Mouse (Mus musculus) kidney, embryonic 14.5 days (tissue): Measurements from ENCODE around the gene Dirc2. TPM values are rescaled to one million over a fixed set of nuclear protein-coding genes. Genes with fewer than 3 reads are reported as not detected.

Source experiments
- ATAC-seq: fragments of 200-750 bp; cut with Nextera tagmentation; 2 replicates; pipeline ENCODE4 v1.8.0; 2017; ENCODE audit warnings: moderate number of reproducible peaks, mild to moderate bottlenecking, moderate TSS enrichment, moderate library complexity; ENCODE audit not compliant: low FRiP score, low TSS enrichment
- H3K27ac ChIP-seq: fragments of 300-500 bp; sonication (generic); 2 replicates; pipeline ENCODE4 v1.5.1; 2014; ENCODE audit warnings: low read depth, mild to moderate bottlenecking, low read length, moderate library complexity, mixed read lengths
- H3K27me3 ChIP-seq: fragments of 300-500 bp; sonication (generic); 2 replicates; pipeline ENCODE4 v1.6.1; 2014; ENCODE audit warnings: mild to moderate bottlenecking, low read length; ENCODE audit not compliant: control insufficient read depth, insufficient read depth
- H3K36me3 ChIP-seq: fragments of 300-500 bp; sonication (generic); 2 replicates; pipeline ENCODE4 v1.6.1; 2014; ENCODE audit warnings: low read length, mixed read lengths; ENCODE audit not compliant: control insufficient read depth, insufficient read depth
- H3K4me1 ChIP-seq: fragments of 300-500 bp; sonication (generic); 2 replicates; pipeline ENCODE4 v1.6.1; 2014; ENCODE audit warnings: low read length, mixed read lengths; ENCODE audit not compliant: control insufficient read depth, insufficient read depth
- H3K4me2 ChIP-seq: fragments of 300-500 bp; sonication (generic); replicated peaks from 2 replicates; pipeline ENCODE4 v1.6.1; 2014; ENCODE audit warnings: low read depth, mild to moderate bottlenecking, low read length
- H3K4me3 ChIP-seq: fragments of 300-500 bp; sonication (generic); 2 replicates; pipeline ENCODE4 v1.5.1; 2014; ENCODE audit warnings: mild to moderate bottlenecking, low read length
- H3K9ac ChIP-seq: fragments of 300-500 bp; sonication (generic); 2 replicates; pipeline ENCODE4 v1.6.1; 2014; ENCODE audit warnings: low read depth, mild to moderate bottlenecking, low read length, moderate library complexity
- H3K9me3 ChIP-seq: fragments of 300-500 bp; sonication (generic); 2 replicates; pipeline ENCODE4 v1.6.1; 2016; ENCODE audit warnings: low read length; ENCODE audit not compliant: control insufficient read depth
- WGBS: fragments of 180-500 bp; shearing (Covaris S2); extraction: QIAGEN DNeasy Blood & Tissue Kit; methylation state at CpG from one replicate; pipeline ENCODE4 v1.1.7; 2014; 5-methylcytosine and 5-hydroxymethylcytosine counted together
- polyA plus RNA-seq: library from polyadenylated mRNA; unstranded; fragments of >200 nt; fragmentation: Nextera tagmentation; extraction: Ambion mirVana; gene quantifications from 2 replicates; pipeline ENCODE4 v1.2.1, GENCODE M21; 2014

The Dirc2 gene
- polyA plus RNA-seq, 1 experiment from 2014 or later = 17.9 TPM

DNA sequence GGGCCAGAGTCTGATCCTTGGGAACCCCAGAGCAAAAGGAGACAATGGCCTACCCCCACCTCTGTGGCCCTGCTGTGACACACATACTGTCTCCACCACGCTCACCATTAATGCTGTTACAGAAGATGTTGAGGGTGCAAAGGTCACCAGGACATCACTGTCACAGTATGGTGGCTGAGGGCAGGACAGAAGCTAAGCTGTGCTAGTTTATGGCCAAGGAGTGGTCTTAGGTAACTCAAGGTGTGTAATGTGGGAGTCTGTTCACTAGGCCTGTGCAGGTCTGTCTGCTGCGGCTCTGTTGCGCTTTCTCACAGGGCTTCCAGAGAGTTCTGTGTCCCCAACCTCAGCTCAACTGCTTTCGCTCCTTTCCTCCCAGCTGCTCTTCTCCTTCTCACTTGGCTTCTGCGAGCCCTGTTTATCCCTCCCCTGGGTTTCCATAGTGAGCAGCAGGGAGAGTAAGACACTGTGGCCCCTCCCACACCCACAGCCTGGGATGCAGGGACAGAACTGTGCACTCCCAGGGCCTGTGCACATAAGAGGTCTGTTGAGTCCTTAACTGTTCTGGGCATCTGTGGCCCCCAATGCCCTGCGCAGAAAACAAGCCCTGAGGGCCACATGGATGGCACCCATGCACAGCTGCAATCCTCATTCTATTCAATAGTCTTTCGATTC, 30.9 kb downstream of the Dirc2 start:
- Histone ChIP-seq H3K4me2 (no peak overlapping the region), H3K27ac (no peak overlapping the region), H3K36me3 (no peaks in the 10 kb centered on the region), H3K4me1 (no peaks in the 10 kb centered on the region), H3K4me3 (no peak overlapping the region), H3K9me3 (no peaks in the 10 kb centered on the region), H3K9ac (no peak overlapping the region), H3K27me3 (no peaks in the 10 kb centered on the region)
- 71% methylated on average over 7 of the region's 7 CpGs for WGBS
- no peak for ATAC-seq

DNA sequence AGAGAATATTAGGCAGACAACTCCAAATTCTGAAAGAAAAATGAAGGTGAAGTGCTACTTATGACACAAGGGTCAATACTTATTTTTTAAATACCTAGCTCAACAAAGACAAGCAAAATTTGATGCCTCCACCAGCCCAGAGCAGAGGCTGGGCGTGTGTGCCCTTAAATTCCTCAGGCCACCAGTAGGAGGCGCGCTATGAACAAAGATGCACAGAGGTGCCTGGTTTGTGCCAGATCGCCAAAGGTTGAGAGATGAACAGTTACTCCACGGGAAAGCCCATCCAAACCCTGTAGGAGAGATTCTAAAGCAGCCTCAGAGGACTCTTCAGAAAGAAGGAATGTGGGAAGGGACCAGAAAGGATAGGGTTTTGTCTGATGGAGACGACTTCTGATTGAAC, 35.1 kb downstream of the Dirc2 start:
- Histone ChIP-seq H3K4me1 (no peaks in the 10 kb centered on the region), H3K4me3 (no peak overlapping the region), H3K9ac (no peak overlapping the region), H3K27ac (no peak overlapping the region), H3K9me3 (no peaks in the 10 kb centered on the region), H3K4me2 (no peak overlapping the region), H3K36me3 (no peaks in the 10 kb centered on the region), H3K27me3 (no peaks in the 10 kb centered on the region)
- WGBS = 24% methylated on average over 6 of the region's 6 CpGs
- ATAC-seq = no peak

DNA sequence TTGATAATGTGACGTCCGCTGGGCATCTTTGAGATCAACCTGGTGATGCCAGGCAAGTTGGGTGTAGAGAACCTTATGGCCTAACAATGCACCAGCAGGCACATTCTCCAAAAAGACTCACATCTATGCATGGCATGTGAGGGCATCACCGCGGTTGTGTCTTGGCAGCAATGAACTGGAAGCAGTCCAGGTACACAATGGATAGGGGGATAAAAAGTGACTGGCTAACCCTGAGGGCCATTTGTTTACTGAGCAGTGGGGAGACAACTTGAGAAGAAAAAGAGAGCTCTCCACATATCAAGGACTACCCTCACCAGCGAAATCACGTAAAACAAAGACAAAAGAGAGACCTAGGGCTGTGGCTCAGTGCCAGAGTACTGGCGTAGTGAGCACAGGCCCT, 37.1 kb downstream of the Dirc2 start:
- Histone ChIP-seq H3K9me3 (no peaks in the 10 kb centered on the region), H3K9ac (no peak overlapping the region), H3K27me3 (no peaks in the 10 kb centered on the region), H3K4me3 (no peak overlapping the region), H3K27ac (no peak overlapping the region), H3K4me1 (no peaks in the 10 kb centered on the region), H3K4me2 (no peak overlapping the region), H3K36me3 (no peaks in the 10 kb centered on the region)
- ATAC-seq = no peak
- WGBS = 90% methylated on average over 7 of the region's 7 CpGs

DNA sequence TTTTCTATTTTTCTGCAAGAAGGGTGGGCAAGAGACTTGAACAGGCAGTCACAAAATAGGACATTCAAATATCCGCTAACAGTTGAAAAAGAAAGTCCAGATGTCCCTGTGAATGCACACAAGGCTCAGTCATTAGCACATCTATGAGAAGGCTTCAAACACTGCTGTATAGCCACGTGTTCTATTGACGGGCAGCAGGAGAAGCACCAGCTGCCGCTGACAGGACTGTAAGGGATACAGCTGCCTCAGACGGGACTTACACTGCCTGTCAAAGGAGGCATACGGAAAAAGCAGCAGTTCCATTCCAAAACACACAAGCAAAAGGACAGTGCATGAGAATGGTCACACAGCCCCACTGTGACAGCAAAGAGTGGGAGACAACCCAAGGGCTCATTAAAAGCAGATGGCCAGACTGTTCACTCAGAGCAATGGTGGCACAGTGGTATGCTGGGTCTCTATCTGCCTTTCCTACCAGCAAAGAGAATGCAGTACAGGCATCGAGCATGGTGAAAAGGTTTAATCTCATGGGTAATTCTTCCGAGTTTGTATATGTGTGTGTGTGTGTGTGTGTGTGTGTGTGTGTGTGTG, 39.9 kb downstream of the Dirc2 start:
- 42% methylated on average over 8 of the region's 8 CpGs for WGBS
- no peaks in the 10 kb centered on the region for H3K27me3 ChIP-seq
- H3K27ac ChIP-seq = no peak overlapping the region
- peak; percentile 79 for ATAC-seq
- H3K4me2 ChIP-seq = no peak overlapping the region
- H3K9me3 ChIP-seq = no peaks in the 10 kb centered on the region
- no peak overlapping the region for H3K9ac ChIP-seq
- H3K4me1 ChIP-seq = no peaks in the 10 kb centered on the region
- H3K4me3 ChIP-seq = no peak overlapping the region
- H3K36me3 ChIP-seq = 0 out of 2 replicates have a peak, but pooled peaks cover 3% of the 10 kb centered on the region

DNA sequence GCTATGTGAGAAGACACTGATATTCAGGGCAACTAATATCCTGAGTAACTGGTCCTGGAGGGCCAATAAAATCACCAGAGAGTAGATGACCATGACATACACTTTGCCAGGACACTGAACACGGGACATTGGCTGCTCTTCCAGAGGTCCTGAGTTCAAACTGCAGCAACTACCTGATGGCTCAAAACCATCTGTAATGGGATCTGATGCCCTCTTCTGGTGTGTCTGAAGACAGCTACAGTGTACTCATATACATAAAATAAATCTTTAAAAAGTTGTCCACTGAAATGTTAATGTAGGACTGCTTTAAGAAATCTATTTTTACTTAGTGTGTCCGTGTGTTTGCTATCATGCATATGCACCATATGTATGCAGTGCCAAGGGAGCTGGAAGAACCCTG, 42.6 kb downstream of the Dirc2 start:
- H3K9me3 ChIP-seq = no peaks in the 10 kb centered on the region
- 0 out of 2 replicates have a peak, but pooled peaks cover 3% of the 10 kb centered on the region for H3K36me3 ChIP-seq
- no peak overlapping the region for H3K4me2 ChIP-seq
- whole genome bisulfite sequencing = 81% methylated on average over 2 of the region's 2 CpGs
- no peak overlapping the region for H3K9ac ChIP-seq
- no peaks in the 10 kb centered on the region for H3K4me1 ChIP-seq
- ATAC-seq = no peak
- no peak overlapping the region for H3K27ac ChIP-seq
- no peaks in the 10 kb centered on the region for H3K27me3 ChIP-seq
- H3K4me3 ChIP-seq = no peak overlapping the region

DNA sequence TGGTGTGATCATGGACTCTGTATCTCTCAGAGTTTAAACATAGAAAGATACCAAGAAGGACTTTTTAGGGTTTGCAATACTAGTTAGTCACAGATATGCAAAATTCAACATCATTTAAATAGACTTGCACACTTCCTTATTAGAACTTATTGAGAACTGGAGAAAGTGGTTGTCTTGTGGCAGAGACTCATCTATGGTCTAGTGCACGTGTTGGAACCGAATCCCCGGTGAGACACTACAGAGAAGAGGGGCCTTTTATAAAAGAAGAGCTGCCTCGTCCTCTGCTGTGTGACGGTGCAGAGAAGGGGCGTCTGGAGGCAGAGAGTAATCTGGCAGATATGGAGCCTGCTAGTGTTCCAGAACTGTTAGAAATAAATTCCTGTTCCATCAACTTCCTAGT, 44.6 kb downstream of the Dirc2 start:
- Histone ChIP-seq H3K9ac (no peak overlapping the region), H3K4me3 (no peak overlapping the region), H3K27ac (no peak overlapping the region), H3K4me2 (no peak overlapping the region), H3K36me3 (0 out of 2 replicates have a peak, but pooled peaks cover 3% of the 10 kb centered on the region), H3K9me3 (no peaks in the 10 kb centered on the region), H3K27me3 (no peaks in the 10 kb centered on the region), H3K4me1 (no peaks in the 10 kb centered on the region)
- ATAC-seq = no peak
- WGBS = 80% methylated on average over 6 of the region's 6 CpGs

DNA sequence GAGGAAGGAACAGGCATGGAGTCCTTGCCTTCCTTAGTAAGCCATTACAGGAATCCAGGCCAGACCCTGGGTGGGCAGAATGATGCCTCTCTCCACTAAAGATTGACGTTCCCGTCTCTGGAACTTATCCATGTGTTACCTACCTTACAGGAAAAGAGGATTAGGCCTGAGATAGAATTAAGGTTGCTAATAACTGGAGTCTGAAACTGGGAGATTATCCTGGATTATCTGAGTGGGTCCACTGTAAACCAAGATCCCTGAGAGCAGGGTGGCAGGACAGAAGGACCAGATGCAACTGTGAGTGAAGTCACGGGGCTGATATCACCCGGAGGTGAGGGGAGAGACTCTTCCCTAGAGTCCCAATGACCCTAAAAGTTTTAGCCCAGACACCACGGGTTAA, 51.4 kb downstream of the Dirc2 start:
- Histone ChIP-seq H3K4me3 (no peak overlapping the region), H3K9me3 (peaks cover 3% of the 10 kb centered on the region; the same call in 1 of the 2 replicates), H3K36me3 (peaks cover 3% of the 10 kb centered on the region; the same call in 1 of the 2 replicates), H3K9ac (no peak overlapping the region), H3K27me3 (no peaks in the 10 kb centered on the region), H3K4me1 (no peaks in the 10 kb centered on the region), H3K27ac (no peak overlapping the region), H3K4me2 (no peak overlapping the region)
- WGBS = 87% methylated on average over 5 of the region's 5 CpGs
- ATAC-seq = no peak

DNA sequence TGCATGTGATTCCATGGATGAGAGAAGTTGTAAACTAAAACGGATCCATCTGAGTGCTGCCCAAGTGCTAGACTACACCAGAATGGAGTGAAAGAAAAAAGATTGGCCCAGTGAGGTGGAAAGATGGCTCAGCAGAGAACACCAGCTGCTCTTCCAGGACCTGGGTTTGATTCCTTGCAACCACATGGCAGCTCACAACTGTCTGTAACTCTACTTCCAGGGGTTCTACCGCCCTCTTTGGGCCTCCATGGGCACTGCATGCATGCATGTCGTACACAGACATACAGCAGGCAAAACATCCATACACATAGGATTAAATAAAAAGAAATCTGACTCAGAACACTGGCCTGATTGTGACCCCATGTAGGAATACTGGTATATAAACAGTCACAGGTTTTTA, 52.9 kb downstream of the Dirc2 start:
- Histone ChIP-seq H3K4me3 (no peak overlapping the region), H3K9me3 (peaks cover 3% of the 10 kb centered on the region; the same call in 1 of the 2 replicates), H3K36me3 (peaks cover 3% of the 10 kb centered on the region; the same call in 1 of the 2 replicates), H3K9ac (no peak overlapping the region), H3K4me1 (no peaks in the 10 kb centered on the region), H3K4me2 (no peak overlapping the region), H3K27ac (no peak overlapping the region), H3K27me3 (no peaks in the 10 kb centered on the region)
- ATAC-seq = no peak
- whole genome bisulfite sequencing = 77% methylated on average over 3 of the region's 3 CpGs

DNA sequence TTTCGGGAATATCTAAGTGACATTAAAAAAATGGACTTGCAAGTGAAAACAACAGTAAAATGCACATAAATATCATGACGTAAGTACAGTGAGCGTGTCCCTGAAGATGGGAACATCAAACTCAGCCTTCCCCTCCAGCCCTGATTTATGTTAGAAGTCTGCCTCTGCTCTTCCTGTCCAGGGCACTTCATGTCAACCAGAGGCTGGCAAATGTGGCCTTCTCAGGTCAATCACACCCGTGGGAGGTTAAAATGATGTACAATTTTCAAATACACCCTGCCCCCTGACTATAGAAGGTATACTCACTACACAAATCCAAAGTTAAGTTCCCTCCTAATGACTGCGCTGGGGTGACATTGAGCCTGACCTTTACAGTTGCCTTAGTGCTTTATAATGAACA, 53.4 kb downstream of the Dirc2 start:
- Histone ChIP-seq H3K9me3 (peaks cover 3% of the 10 kb centered on the region; the same call in 1 of the 2 replicates), H3K4me1 (no peaks in the 10 kb centered on the region), H3K27ac (no peak overlapping the region), H3K27me3 (no peaks in the 10 kb centered on the region), H3K4me3 (no peak overlapping the region), H3K9ac (no peak overlapping the region), H3K36me3 (peaks cover 3% of the 10 kb centered on the region; the same call in 1 of the 2 replicates), H3K4me2 (no peak overlapping the region)
- ATAC-seq = no peak
- WGBS = 54% methylated on average over 5 of the region's 5 CpGs
